Comparison of ENCODE assay signal across 8 mouse cellular contexts in the genomic region with DNA sequence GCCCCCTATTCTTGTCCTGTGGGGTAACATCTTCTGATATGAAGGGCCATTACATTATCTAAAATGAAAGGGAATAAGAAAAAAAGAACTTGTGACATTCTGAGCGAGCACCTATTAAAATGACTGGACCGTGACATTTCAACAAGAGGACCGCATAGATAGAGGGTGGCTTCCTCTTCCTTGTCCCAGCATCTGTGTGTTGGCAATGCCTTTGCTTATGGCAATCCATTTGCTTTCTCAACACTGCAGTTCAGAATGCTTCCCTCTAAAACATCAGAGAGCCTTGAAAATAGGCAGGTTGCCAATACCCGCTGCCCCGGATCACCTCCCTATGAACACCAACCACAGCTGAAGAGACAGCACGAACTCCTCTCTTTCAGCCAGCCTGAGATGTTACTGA. TPM values are rescaled to one million over a fixed set of nuclear protein-coding genes. Genes with fewer than 3 reads are reported as not detected.
DNase-seq lines count a peak whose midpoint lies in the region; ATAC-seq and TF ChIP-seq lines count a peak whose summit lies in the region.

No protein-coding gene starts in this region.

- H3K27ac ChIP-seq in forebrain, embryonic 12.5 days, result no peak overlapping the region
- H3K27ac ChIP-seq in midbrain, embryonic 13.5 days, result 0 out of 2 replicates have a peak overlapping the region, but pooled peaks have one; percentile 17

- peaks cover 70% of the 10 kb centered on the region for H3K4me1 ChIP-seq in G1E (ENCODE audit: insufficient read depth, low read depth, low read length)
- peaks cover 52% of the 10 kb centered on the region for H3K4me1 ChIP-seq in forebrain, embryonic 12.5 days
- peaks cover 63% of the 10 kb centered on the region for H3K4me1 ChIP-seq in midbrain, embryonic 13.5 days (replicated peaks)

- peaks cover 17% of the 10 kb centered on the region for H3K36me3 ChIP-seq in G1E (replicated peaks)
- H3K36me3 ChIP-seq in forebrain, embryonic 12.5 days (replicated peaks), result no peaks in the 10 kb centered on the region
- H3K36me3 ChIP-seq in midbrain, embryonic 13.5 days, result no peaks in the 10 kb centered on the region

- DNase-seq in cerebellum, adult 18-20 months, result peak; percentile 24 to 32
- DNase-seq in cerebellum, postnatal 4 days (ENCODE audit: low spot score in 2 of 2), result no peak
- DNase-seq in G1E (ENCODE audit: low spot score), result peak; percentile 32
- DNase-seq in kidney, postnatal 25 days, result peak; percentile 40 to 49
- DNase-seq in thymus, postnatal 0 days (ENCODE audit: low spot score), result no peak
- DNase-seq in urinary bladder, adult 2 months (ENCODE audit: low spot score), result no peak

- TF ChIP-seq CTCF in G1E (IDR thresholded peaks at IDR 0.05; ENCODE audit: low read depth, low read length), result no peak

- ATAC-seq in G1E (ENCODE audit: extremely low read depth, insufficient number of reproducible peaks, low FRiP score, poor library complexity, severe bottlenecking), result peak; percentile 35
- no peak for ATAC-seq in forebrain, embryonic 12.5 days (ENCODE audit: low FRiP score)
- ATAC-seq in midbrain, embryonic 13.5 days, result no peak

- H3K9me3 ChIP-seq in G1E (replicated peaks), result no peaks in the 10 kb centered on the region
- no peaks in the 10 kb centered on the region for H3K9me3 ChIP-seq in forebrain, embryonic 12.5 days
- H3K9me3 ChIP-seq in midbrain, embryonic 13.5 days, result no peaks in the 10 kb centered on the region

- H3K9ac ChIP-seq in forebrain, embryonic 12.5 days, result no peak overlapping the region
- peak overlapping the region; percentile 26; the same call in 1 of the 2 replicates for H3K9ac ChIP-seq in midbrain, embryonic 13.5 days (replicated peaks)

- peak overlapping the region; percentile 96 for H3K4me2 ChIP-seq in forebrain, embryonic 12.5 days
- peak overlapping the region; percentile 91 for H3K4me2 ChIP-seq in midbrain, embryonic 13.5 days (replicated peaks)

- H3K4me3 ChIP-seq in G1E (ENCODE audit: low read depth, low read length), result peak overlapping the region; percentile 80
- H3K4me3 ChIP-seq in forebrain, embryonic 12.5 days (replicated peaks), result peak overlapping the region; percentile 83
- peak overlapping the region; percentile 80 for H3K4me3 ChIP-seq in midbrain, embryonic 13.5 days (replicated peaks)

- 64% methylated on average over 6 of the region's 6 CpGs for WGBS in forebrain, embryonic 12.5 days
- WGBS in midbrain, embryonic 13.5 days, result 53% methylated on average over 6 of the region's 6 CpGs

- peaks cover 22% of the 10 kb centered on the region for H3K27me3 ChIP-seq in G1E (ENCODE audit: insufficient read depth, low read length)
- H3K27me3 ChIP-seq in forebrain, embryonic 12.5 days, result peaks cover 44% of the 10 kb centered on the region
- peaks cover 30% of the 10 kb centered on the region for H3K27me3 ChIP-seq in midbrain, embryonic 13.5 days

RNA-seq across cellular contexts. Expression of a gene that starts 3.6 kb away (rescaled TPM):
- 43.1 and 54.0 TPM in 2 replicates for total RNA-seq in G1E (2014; fragmentation: Nextera tagmentation)
- 58.3 and 60.6 TPM in 2 replicates for total RNA-seq in G1E (2017)
- 22.2 and 24.8 TPM in 2 replicates for polyA plus RNA-seq in G1E (2012)
- 12.7 and 15.5 TPM in 2 replicates for polyA plus RNA-seq in forebrain, embryonic 12.5 days (2016; fragmentation: Nextera tagmentation; extraction: Ambion mirVana)
- 14.9 and 16.6 TPM in 2 replicates for polyA plus RNA-seq in midbrain, embryonic 13.5 days (2015; fragmentation: Nextera tagmentation; extraction: Ambion mirVana)
- 9.1 and 11.4 TPM in 2 replicates for polyA plus RNA-seq in thymus, postnatal 0 days (2015; fragmentation: Nextera tagmentation; extraction: Ambion mirVana)
- polyA plus RNA-seq in urinary bladder, adult 2 months (2012; rRNA removed), result 9.5 and 12.5 TPM in 2 replicates

RNA-seq across cellular contexts. Expression of a gene that starts 44.0 kb away (rescaled TPM):
- total RNA-seq in G1E (2014; fragmentation: Nextera tagmentation) (not detected in 2 replicates), G1E (2017) (0.11 and 0.17 TPM in 2 replicates)
- polyA plus RNA-seq in G1E (2012), result not detected in 2 replicates
- polyA plus RNA-seq in forebrain, embryonic 12.5 days (2016; fragmentation: Nextera tagmentation; extraction: Ambion mirVana), result not detected in 2 replicates
- 0.34 and 0.45 TPM in 2 replicates for polyA plus RNA-seq in midbrain, embryonic 13.5 days (2015; fragmentation: Nextera tagmentation; extraction: Ambion mirVana)
- polyA plus RNA-seq in thymus, postnatal 0 days (2015; fragmentation: Nextera tagmentation; extraction: Ambion mirVana), result 0.19 TPM in 1 of 2 replicates, not detected in the other
- 0.01 and 0.03 TPM in 2 replicates for polyA plus RNA-seq in urinary bladder, adult 2 months (2012; rRNA removed)

Comparison
In these comparisons a context has a peak if more than half of its experiments do, and no peak if none do; other contexts are left out.
1. DNase-seq: peak in cerebellum, adult 18-20 months (2 of 2), G1E (single experiment) and kidney, postnatal 25 days (2 of 2); none in cerebellum, postnatal 4 days (0 of 2), thymus, postnatal 0 days (single experiment) and urinary bladder, adult 2 months (single experiment).
2. Peak in every context shown above with its lines, with median percentiles within 50 percentile points of each other: H3K4me3 ChIP-seq.